Mouse (Mus musculus): Measurements from ENCODE around the gene Itgae.

Gene Itgae

DNA sequence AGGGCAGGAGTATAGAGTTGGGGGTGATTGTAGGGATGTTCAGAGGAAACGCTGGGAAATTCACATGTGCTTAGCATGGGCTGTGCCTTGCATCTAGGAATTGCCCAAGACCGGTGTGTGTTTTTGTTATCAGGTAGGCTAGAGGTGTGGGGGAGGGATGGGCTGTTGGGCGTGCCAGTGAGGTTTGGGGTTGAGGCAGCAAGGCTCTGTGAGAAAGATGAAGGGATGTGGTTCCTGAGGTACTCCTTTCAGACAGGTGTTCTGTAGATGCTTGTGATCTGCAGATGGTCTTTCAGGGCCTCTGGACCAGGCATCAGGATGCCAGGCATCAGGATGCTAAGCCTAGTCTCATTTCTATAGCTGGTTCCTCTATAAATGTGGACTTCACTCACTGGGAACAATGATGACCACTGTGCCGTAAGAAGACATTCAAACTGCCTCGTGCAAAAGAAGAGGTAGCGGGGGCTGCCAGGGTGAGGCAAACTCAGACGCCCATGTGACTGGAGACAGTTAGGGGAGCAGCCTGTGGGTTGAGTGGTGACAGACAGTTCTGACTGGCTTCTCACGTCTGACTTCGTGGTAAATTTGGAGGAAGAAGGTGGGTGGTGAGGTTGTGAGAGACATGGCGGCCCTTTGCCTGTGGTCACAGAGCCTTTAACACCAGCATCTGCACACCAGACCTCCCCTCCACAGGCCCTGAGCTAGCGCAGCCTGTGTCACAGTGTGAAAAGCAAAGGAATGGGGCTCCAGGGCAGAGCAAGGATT, 4.0 kb downstream of the Itgae start:
- DNase-seq (ENCODE audit: low spot score) = no peak

DNA sequence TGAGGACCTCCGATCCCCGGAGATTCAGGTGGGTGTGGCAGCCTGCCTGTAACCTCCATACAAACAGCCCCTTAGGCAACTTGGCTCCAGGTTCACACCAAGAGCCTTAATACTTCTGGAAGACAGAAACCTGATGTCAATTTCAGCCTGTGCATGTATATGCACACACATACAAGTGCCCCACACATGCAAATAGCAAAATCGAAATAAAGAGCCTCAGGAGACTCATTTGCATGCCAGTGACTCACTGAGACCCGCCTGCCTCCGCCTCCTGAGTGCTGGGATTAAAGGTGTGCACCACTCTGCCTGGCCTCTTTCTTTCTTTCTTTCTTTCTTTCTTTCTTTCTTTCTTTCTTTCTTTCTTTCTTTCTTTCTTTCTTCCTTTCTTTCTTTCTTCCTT, 8.5 kb downstream of the Itgae start:
- DNase-seq (ENCODE audit: low spot score) = no peak

DNA sequence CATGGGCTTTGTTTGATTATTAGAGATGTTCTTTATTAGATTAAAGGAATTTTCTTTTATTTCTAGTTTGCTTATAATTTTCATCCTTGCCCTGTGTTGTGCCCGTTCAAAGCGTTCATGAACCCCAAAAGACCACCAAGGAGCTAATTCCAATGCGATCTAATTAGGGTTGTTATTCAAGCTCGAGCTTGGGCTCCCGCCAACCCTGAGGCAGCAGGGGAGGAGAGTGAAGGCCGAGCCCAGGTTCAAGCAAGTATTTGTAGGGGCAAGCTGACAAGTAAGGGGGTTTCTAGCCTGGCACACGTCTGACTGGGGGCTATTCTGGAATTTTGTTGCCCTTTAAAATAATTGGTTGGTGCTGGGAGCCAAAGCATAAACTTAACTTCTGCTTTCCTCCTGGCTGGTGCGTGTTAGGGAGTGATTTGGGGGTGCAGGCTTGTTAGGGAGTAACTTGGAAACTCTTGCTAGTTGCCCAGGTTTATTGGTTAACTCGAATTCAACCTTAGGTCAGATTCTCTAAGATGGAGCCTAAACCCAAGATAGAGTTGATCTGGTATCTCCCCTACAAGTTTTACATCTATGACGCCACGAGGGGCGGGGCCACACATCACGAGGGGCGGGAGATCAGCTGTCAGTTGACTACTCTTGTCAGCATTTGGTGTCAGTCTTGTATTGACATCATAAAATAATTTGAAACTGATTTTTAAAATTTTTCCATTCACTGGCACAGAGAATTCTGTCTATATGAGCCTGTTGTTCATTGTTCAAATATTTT, 9.8 kb downstream of the Itgae start:
- DNase-seq (ENCODE audit: low spot score) = no peak

DNA sequence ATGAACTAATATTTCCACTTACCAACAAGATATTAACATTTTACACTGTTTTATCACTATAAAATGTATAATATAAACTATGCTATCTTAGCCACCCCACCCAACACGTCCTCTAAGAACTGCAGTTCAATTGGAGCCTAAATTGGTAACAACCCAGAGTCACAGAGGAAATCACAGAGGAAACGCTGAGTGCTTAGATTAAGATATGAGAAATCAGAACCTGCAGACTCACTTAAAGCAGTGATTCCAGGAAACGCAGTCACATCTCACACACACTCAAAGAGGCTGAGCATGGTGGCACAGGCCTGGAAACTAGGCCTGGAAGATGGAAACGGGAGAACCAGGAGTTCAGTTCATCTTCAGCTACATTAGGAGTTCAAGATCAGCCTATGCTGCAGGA, 10.9 kb downstream of the Itgae start:
- DNase-seq (ENCODE audit: low spot score) = no peak

DNA sequence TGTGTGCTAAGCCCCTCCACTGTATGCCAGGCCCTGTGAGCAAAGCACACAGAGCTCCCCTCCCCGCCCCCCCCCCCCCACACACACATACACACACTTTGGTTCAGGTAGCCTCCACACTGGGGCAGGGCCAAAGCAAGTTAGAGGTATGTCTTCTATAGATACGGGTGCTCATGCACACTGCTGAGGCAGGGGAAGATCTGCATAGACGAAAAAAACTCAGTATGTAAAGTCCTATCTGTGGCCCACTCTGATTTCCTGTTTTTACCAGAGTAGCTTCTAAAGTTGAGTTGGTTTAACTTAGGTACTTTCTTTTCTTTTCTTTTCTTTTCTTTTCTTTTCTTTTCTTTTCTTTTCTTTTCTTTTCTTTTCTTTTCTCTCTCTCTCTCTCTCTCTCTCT, 14.9 kb downstream of the Itgae start:
- DNase-seq (ENCODE audit: low spot score) = no peak

DNA sequence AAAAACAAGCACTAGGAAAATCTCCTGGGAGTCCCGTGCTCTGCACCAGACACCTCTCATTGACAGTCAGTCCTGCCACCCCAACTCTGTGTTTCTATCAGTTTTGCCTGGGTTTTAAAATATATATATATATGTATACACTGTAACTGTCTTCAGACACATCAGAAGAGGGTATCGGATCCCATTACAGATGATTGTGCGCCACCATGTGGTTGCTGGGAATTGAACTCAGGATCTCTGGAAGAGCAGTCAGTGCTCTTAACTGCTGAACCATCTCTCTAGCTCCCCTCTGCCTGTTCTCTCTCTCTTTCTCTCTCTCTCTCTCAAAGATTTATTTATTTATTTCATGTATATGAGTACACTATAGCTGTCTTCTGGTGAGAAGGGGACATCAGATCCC, 17.0 kb downstream of the Itgae start:
- DNase-seq (ENCODE audit: low spot score) = peak; percentile 62

DNA sequence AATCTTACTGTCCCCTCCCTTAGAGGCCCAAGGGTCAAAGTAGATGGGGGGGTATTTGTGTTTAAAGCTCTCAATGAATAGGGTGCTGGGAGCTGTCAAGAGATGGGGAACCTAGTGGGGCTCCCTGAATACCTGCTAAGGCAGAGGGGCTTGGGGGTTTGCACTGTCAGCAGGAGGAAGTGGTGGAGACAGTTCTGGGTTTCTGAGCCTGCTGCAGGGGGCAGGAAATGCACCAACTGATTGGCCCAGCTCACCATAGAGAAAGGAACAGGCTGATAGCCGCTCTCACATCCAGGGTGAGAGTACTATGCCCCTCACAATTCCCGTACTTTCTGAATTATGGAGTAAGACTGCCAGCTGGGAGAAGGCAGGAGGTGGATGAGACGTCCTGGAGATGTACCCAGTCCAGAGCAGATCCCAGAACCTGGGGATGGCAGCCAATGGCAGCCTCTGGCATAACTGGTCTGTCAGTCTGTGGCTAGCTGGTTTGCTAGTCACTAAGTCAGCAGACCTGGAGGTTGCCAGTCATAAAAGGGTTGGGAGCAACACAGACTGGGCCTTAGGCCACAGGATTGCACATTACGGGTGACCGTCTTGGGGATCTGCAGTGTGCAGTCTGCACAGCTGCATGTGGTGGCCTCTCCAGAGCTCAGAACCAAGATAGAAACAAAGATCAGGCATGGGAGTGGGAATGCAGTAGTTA, 18.0 kb downstream of the Itgae start:
- DNase-seq (ENCODE audit: low spot score) = no peak

DNA sequence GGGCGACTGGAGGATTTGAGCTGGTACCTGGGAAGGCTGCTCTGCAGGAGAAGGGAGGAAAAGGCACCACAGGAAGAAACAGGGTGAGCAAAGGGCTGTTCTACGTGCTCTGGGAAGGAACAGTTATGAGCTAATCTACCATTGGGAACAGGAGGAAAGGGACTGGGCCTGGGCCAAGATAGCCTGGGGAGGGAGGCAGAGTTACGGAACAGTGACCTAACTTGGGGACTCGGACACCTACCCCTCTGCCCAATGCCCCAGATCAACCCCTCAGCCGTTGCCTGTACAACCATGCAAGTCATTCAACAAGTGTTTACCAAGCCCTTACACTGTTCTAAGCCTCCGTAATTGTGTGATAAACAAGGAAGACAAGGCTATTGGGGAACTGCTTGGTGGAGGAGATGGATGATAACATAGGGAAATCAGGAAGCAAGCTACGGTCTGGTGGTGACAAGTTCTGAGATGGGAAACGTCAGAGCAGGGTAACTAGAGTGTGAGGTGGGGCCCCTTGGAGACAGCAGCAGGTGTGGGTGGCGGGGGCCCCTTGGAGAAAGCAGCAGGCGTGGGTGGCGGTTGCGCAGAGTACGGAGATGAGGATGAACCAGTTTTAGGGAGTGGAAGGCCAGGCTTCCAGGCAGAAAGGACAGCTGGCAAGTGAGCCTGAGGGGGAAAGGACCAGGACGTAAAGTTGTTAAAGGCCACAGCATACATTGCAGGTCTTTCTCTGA, 18.7 kb downstream of the Itgae start:
- DNase-seq (ENCODE audit: low spot score) = no peak

DNA sequence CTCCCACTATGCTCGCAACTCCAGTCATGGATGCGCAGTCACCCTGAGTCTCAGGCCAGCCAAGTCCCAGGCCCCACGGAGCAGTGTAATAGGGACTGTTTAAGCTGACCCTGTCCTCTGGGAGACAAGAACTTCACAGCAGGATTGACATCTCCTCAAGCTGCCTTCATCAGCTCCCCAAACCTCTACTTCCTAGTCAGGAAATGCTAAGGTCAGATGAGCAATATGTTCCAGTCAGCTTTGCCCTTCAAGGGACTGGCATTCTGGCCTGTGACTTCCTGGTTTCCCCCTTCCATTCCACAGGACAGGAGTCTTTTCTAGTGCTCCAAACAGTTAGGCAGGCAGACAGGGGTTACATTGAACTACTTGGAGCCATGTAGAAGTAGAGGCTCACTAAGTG, 19.6 kb downstream of the Itgae start:
- DNase-seq (ENCODE audit: low spot score) = no peak

DNA sequence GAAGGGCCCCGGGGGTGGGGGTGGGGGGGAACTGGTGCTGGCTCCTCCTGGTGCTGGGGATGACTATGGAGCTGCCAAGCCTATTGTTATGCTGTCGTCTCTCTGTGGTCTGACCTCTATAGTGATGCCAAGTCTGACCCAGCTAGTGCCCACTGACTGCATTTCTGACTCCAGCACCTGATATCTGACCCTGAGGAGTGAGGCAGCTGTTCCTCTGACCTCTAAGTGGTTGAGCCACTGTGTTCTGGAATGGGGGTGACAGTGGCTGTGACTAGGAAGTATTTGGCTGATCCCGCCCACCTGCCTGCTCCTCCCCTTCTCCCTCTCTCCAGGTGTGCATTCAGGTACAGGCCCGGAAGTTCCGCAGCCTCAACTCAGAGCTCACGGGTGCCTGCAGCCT, 21.0 kb downstream of the Itgae start:
- DNase-seq (ENCODE audit: low spot score) = no peak

DNA sequence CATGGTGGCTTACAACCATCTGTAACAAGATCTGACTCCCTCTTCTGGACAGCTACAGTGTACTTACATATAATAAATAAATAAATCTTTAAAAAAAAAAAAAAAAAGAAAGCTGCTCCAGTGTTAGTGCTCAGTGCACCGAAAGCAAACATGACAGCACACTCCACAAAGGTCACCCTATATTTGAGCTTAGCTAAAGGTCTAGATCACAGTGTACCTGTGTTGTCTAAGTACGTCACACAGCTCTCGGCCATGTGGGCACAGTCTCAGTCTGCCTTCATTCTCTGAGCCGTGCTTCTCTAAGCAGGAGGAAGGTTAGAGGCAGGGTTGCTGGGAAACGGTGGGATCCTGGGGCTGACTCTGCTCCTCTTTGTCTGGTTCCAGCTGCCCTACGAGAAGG, 36.1 kb downstream of the Itgae start:
- no peak for DNase-seq (ENCODE audit: low spot score)

DNA sequence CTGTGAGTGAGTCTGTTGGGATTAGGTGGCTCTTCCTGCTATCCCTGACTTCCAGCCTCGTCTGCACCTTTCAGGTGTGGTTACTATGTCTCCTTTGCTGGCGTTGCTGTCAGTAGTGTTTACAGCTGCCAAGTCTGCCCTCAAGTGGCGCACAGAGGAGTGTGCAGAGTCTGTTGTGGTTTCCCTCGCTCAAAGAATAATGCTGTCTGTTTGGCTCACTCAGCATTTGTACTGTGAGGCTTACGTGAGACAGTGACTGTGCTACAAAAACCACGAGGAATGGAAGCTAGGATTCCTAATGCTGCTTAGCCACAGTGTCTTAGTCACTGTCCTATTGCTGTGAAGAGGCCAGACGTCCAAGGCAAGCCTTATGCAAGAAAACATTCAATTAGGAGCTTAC, 40.6 kb downstream of the Itgae start:
- no peak for DNase-seq (ENCODE audit: low spot score)

DNA sequence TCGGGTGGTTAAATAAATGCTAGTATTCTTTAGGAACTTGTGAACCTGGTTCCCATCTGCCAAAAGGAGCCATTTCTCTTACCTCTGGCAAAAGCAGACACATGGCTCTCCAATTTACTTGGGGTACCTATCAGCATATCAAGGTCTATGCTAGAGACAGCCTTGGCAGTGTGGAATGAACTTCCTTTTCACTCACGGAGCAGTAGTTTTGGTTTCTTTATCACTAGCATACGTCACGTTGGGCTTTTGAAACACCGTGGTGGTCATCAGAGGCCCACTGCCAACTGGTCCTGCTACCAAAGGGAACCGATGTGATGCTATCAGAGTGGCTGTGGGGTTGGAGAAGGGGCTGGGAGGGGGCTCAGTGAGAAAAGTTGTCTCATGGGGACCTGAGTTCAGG, 42.6 kb downstream of the Itgae start:
- DNase-seq (ENCODE audit: low spot score) = no peak

DNA sequence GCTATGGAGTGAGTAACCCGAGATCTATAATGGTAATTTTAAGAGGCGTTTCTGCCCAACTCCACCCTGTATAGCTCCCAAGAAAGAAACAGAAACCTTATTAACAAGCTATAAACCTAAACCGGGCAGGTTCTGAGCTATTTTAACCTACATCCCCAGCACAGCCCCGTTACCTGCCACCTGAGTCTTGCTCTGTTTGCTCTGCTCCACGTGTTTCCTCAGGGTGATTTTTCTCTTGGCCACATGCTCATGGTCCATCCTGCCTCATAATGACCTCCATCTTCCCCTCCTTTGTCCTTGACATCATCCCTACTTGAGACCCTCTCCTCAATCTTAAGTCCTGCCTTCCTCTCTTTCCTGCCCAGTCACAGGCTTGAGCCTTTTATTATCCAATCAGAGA, 43.8 kb downstream of the Itgae start:
- DNase-seq (ENCODE audit: low spot score) = no peak

DNA sequence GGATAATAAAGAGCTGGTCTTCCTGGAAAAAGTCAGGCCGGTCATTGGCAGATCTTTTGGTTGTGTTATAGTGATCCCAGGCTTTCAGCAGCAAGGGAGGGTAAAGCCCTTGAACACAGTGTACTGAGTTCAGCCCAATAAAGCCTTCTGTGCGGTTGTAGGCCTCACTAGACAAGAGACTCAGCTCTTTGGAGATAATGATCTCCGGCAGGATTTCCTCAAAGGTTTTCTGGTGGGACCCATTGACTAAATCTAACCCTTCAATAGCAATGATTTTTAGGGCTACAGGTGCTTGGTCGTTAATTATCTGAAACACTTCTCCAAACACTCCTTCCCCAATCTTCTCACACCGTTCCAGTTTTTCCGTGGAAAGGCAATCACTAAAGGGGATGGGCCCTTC, 46.2 kb downstream of the Itgae start:
- DNase-seq (ENCODE audit: low spot score) = no peak

DNA sequence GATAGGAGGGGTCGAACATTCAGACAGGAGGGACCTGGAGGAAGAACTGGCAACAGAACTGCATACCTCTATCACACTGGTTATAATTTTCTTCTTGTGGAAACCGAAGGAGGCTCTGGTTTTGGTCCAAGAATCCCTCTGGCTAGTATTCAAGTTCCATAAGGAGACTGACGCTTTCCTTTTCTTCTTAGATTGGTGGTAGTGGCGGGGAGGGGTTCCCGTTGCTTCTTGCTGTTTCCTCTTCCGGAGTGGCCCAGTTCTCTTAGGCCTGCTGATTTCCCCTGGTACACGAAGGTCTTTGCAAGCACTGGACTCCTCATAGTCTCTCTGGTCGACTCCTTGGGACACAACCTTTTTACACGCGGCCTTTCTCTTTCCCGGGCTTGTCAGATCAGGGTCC, 46.7 kb downstream of the Itgae start:
- DNase-seq (ENCODE audit: low spot score) = no peak

DNA sequence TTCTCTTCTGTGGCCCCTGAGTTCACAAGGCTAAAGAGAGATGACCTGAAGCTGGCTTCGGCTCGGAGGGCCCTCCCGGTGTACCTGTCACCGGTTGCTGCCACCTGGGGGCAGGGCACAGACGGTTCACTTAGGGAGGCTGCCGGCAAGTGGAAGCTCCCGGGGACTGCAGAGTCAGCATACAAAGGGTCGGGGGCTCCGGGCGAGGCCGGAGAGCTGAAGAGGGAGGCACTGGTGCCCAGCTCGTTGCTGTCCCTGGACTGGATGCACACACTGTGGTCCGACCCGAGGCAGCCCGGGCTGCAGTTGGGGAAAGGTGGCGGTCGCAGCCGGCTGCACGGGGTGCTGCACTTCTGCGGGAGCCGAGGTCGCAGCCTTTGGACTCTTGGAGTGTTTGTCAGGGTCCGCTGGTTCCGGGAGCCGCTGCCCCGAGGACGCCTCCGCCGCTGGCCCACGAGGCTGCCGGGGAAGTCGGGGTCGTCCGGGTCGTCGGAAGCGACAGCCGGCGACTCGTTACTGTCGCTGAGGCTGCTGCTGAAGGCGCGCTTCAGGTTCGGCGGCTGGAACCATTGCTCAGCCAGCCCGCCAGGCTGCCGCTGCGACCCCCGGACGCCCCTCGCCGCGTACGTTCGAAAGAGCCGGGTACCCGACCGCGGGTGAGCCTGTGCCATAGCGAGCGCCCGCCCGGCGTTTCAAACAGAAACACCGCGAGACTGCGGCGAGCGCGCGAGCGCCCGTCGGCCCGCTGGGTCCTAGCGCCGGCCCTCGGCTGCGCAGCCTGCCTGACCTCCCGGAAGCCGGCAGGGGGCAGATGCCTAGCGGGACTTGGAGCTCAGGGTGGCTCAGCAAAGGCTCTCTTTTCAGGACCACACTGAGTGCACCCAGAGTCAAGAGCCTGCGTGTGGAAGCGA, 47.5 kb downstream of the Itgae start, which contains the start of gene Haspin:
Gene Haspin, minus strand, starts transcription at position 704 of the 911 bp plus-strand sequence.
- peak; percentile 96 for DNase-seq (ENCODE audit: low spot score)

DNA sequence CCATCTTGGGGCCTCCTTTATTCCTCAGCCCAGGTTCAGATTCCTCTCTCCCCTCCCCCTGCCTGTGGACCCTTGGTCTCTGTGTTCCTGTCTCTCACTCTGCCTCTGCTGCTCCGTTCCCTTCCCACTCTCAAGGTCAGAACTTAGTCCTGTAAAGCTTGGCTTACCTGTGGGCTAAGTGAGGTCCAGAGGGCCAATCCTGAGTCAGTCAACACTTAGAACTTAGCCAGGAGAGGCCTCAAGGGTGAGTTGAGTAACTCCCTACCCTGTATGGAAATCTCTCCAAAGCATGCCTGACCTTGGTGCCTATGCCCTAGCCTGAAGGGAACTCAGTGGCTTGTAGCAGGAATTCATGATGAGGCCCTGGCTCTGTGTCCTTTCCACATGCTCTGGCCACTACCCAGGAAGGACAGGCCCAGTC, 53.9 kb downstream of the Itgae start:
- DNase-seq (ENCODE audit: low spot score) = no peak

DNA sequence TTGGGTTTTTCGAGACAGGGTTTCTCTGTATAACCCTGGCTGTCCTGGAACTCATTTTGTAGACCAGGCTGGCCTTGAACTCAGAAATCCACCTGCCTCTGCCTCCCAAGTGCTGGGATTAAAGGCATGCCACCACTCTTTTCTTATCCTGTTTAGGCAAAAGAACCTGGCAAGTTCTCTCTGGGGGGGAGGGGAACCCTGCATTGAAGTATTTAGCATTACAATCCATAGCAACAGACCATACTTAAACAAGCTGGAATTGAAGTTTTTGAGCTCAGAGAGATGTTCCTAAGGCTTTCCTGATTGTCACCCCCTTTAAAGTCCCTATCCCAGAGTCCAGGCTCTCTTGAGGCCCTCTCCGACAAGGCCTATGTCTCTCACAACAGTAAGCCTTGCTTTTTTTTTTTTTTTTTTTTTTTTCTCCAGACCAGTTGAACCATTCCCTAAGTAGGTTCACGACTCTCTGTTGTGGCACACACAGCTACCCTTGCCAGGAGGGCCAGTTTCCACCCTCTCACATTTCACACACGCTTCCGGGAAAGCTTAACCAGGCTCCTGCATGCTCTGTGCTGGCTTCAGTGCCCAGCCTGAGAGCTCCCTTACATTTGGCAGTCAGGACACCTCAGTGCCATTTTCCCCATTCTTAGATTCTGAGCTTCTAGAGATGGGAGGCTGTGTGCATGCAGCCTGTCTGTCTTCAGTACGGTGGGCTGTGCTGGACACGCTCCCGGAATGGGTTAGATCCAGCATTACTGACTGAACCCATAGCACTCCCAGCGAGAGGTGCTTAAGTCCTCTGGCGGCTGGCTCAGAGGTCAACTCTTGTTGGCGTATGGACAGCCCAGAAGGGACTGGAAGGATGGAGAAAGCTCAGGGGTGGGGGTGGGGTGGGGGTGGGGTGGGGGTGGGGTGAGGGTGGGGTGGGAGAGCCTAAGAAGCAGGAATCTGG, 55.9 kb downstream of the Itgae start:
- no peak for DNase-seq (ENCODE audit: low spot score)

DNA sequence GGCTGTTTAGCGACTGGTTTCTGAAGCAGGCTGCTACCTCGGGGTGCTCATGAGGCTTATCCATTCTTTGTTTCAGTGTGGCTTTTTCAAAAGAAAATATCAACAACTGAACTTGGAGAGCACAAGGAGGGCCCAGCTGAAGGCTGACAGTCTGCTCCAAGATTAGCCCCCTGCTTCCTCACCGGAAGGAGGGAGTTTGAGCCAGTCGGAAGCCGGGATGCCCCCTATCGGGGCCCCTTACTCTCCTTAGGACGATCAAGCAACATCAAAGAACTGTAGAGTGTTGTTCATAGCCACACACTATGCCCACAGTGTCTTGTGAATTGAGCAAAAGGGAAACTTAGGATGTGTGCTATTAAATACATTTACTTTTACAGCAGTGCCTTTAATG, 56.6 kb downstream of the Itgae start:
- no peak for DNase-seq (ENCODE audit: low spot score)
